Mouse (Mus musculus) Patski (cell line): ENCODE results near the gene Gm17359. TPM values are rescaled to one million over a fixed set of nuclear protein-coding genes. Genes with fewer than 3 reads are reported as not detected.

Experiments
- ATAC-seq: fragments of 100-300 bp; one replicate; pipeline ENCODE4 v1.8.0; 2021
- CTCF ChIA-PET: fragments of 350-600 bp; sonication (Branson Sonifier 250); formaldehyde crosslinking; loops from one replicate; lab custom pipeline; 2022; ENCODE audit warnings: inconsistent platforms; lab: Charles Lee
- POLR2A ChIA-PET: fragments of 350-600 bp; sonication (Branson Sonifier 250); formaldehyde crosslinking; loops from one replicate; lab custom pipeline; 2022; ENCODE audit warnings: antibody characterized with exemption, inconsistent platforms; lab: Charles Lee
- DNase-seq: peaks from one replicate; pipeline ENCODE4 v3.0.0-alpha.2; 2011; ENCODE audit warnings: low read depth, low spot score
- H3K27me3 ChIP-seq: fragments of 371-371 bp; one replicate; pipeline ENCODE4 v1.5.1; 2021
- CTCF ChIP-seq: fragments of 100-300 bp; IDR thresholded peaks from one replicate; pipeline ENCODE4 v1.5.1; 2021
- in situ Hi-C: fragments of 300-500 bp; cut with MboI; formaldehyde crosslinking; loops from 3 replicates; pipeline ENCODE4 v1.11.1; 2018; ENCODE audit warnings: low pct_unique_long_range_greater_than_20kb, mixed read lengths
- polyA plus RNA-seq: library from polyadenylated mRNA; unstranded; gene quantifications from one replicate; pipeline ENCODE4 v1.2.3, GENCODE M21; 2021

The Gm17359 gene
- polyA plus RNA-seq, 1 experiment from 2014 or later: not detected

DNA sequence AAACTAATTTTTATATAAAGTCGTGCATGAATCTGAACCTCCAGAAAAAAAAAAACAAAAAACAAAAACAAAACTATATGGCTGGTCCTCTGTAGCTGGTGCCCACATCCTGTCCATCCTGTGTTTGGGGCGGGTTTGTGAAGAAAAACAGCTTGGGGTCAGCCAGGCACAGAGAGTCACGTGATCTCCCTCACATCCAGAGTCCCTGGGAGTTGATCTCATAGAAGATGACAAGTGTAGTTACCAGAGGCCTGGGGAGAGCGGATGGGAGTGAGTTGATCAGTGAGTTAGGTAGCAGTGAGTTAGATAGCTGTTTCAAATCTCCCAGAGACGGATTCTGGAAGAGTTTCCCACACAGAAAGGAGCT is 74.2 kb downstream of the Gm17359 start:
- no peak for DNase-seq
- in situ Hi-C loops: no loop called here

DNA sequence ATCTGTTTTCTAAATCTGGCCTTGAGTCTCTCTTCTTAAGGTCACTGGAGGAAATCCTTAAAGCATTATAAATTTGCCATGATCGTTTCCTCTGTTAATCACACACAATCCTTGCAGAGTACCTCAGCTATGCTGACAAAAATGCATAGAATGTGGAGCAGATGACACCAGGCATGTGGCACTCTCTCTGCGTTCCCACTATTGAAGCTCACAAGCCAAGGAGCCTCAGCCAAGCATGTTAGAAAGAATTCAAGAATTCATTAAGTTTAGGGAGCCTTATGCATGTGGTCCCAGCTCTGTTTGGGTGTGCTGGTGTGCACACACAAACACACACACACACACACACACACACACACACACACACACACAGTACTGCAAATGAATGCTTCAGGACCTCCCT is 75.2 kb downstream of the Gm17359 start:
- H3K27me3 ChIP-seq: no peaks in the 10 kb centered on the region
- ATAC-seq (peak; percentile 76), DNase-seq (peak; percentile 15)
- CTCF ChIA-PET: interaction anchor here (1.8 kb wide), 1 partner anchor 10 kb away, joined by 11 read pairs; no protein-coding TSS in a partner anchor
- no peak for TF ChIP-seq CTCF
- POLR2A ChIA-PET: interaction anchor here (1.0 to 1.5 kb wide), 2 partner anchors 12 to 20 kb away, joined by 3 read pairs; no protein-coding TSS in a partner anchor
- in situ Hi-C loops: no loop called here

More for the DNA sequence above, 74.2 kb downstream of the Gm17359 start:
- POLR2A ChIA-PET: interaction anchor here (1.0 kb wide), 1 partner anchor 13 kb away, joined by 3 read pairs; no protein-coding TSS in a partner anchor
- ATAC-seq: no peak
- CTCF ChIA-PET: interaction anchor here (1.8 kb wide), 1 partner anchor 9 kb away, joined by 11 read pairs; no protein-coding TSS in a partner anchor
- TF ChIP-seq CTCF: no peak
- H3K27me3 ChIP-seq: no peaks in the 10 kb centered on the region

DNA sequence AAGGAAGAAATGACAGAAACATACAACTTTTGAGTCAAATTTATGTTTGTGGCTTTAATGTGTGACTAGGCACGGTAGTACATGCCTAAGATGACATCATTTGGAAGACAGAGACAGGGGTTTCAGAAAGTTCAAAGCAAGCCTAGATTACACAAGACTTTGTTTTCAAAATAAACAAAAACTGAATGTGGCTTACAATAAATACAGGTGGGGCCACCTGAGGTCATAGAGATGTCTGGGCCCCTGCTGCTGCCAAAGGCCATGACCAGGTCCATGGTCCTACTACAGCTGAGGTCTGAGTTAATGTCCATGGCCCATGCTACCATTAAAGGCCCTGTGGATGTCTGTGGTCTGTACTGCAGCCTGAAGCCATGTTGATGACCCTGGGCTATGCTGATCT is 77.0 kb downstream of the Gm17359 start:
- no peak for ATAC-seq
- no peak for TF ChIP-seq CTCF
- in situ Hi-C loops: no loop called here

DNA sequence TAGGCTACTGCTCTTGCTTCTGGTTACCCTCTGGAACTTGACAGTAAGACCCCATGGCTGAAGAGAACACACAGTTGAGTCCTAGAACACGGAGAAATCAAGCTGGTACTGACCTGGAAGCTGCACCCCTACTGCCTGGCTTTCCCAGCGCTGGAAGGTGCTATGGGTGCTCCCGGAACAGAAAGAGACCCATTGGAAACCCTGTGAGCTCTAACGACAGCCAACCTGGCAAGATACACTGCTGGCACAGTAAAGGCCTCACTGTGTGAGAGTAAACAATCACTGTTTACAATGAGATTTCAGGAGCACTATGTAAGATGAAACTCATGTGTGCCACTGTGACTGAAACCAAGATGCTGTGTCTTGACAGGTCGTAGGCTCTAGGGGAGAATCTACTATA is 78.6 kb downstream of the Gm17359 start:
- no peaks in the 10 kb centered on the region for H3K27me3 ChIP-seq
- in situ Hi-C loops: no loop called here
- ChIA-PET CTCF (no interaction called here), POLR2A (no interaction called here)
- ATAC-seq (no peak), DNase-seq (no peak)
- TF ChIP-seq CTCF: no peak

More for the DNA sequence above, 77.0 kb downstream of the Gm17359 start:
- no peaks in the 10 kb centered on the region for H3K27me3 ChIP-seq
- ChIA-PET CTCF (no interaction called here), POLR2A (interaction anchor here (0.7 to 1.5 kb wide), 2 partner anchors 9 to 18 kb away, joined by 3 to 4 read pairs; no protein-coding TSS in a partner anchor)
- no peak for DNase-seq

DNA sequence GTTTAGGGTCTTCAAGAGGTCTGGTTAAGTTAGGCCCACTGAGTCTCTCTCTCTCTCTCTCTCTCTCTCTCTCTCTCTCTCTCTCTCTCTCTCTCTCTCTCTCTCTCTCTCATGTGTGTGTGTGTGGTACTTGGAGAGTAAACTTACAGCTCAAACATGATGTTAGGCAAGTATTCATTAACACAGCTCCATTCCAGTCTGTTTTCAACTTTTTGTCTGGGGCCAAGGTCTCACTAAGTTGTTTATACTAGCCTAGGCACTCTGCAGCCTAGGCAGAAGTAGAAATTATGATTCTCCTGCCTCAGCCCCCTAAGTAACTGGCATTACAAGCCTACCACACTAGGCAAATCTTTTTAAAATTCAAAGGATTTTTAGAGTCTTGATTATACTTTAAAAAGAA is 79.5 kb downstream of the Gm17359 start:
- TF ChIP-seq CTCF: no peak
- ChIA-PET POLR2A (no interaction called here), CTCF (interaction anchor here (1.1 kb wide), 1 partner anchor 463 kb away, joined by 3 read pairs; no protein-coding TSS in a partner anchor)
- ATAC-seq (no peak), DNase-seq (no peak)
- no peaks in the 10 kb centered on the region for H3K27me3 ChIP-seq
- in situ Hi-C loops: no loop called here

DNA sequence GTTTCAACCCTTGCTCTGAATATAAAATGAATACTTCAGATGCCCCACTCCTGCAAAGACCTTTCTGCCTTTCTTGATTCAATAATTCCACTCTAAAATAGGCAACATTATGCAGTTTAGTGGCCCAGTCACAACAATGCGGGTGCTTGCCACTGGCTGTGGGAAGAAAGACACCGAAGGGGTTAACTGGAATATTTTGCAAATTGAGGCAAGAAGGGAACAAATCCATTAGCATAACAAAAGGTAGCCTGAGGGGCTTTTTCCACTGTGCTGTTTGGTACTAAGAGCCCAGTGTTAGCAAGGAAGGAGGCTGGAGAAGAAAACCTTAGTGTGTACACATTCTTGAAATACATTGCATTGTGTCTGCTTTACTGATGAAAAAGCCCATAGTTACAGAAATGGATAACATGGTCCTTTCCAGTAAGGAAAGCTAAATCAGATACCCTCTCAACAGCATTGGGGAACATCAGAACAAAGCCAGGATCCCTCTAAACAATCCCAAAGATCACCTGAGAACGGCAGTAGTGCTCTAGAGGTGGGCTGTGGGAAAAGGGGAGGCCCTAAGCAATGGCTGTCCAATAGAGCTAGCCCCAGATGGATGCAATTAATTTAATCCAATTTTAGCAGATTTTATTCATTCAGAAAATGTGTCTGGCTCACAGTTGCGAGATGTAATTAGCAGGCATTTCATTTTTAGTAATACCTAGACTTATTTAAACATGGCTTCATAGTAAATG is 80.7 kb downstream of the Gm17359 start:
- no peaks in the 10 kb centered on the region for H3K27me3 ChIP-seq
- ChIA-PET POLR2A (no interaction called here), CTCF (no interaction called here)
- TF ChIP-seq CTCF: no peak
- in situ Hi-C loops: no loop called here
- ATAC-seq: no peak
- no peak for DNase-seq

DNA sequence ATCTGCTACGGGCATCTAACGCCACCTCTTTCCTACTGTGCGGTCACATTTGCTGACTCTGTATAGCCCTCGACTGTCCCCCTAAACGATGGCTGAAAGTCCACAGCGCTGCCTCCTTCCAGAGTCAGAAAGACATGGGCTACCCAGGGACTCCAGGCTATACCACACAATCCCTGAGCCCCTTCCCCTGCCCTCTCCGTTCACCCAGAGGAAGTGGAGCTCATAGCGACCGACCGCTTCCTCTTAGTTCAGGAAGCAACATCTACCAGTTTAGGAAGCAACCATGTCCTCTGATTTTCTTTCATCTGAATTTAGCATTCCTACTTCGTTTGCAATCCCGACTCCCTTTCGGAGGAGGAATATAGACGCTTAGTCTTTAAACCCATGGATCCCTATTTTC is 82.5 kb downstream of the Gm17359 start:
- peaks cover 5% of the 10 kb centered on the region for H3K27me3 ChIP-seq
- POLR2A ChIA-PET: no interaction called here
- no peak for TF ChIP-seq CTCF
- in situ Hi-C loops: no loop called here
- ATAC-seq (no peak), DNase-seq (no peak)
- CTCF ChIA-PET: no interaction called here

DNA sequence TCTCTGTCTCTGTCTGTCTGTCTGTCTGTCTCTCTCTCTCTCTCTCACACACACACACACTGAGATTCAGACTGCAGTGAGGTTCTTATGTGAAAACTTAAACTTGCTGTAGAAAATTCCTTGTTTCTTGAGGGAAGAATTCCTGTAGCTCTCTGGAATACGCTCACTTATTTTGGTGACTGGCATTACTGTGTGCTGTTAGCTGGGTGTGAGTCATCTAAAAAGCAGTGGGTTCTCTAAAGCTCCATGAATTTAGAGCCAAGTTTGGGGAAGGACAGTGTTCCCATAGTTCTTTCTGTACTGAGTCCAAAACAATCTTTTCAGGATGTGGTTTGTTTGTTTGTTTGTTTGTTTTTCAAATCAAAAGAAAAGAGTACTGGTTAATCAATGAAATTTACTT is 89.0 kb downstream of the Gm17359 start:
- CTCF ChIA-PET: interaction anchor here (0.6 to 1.0 kb wide), 4 partner anchors 16 to 207 kb away, joined by 3 read pairs; no protein-coding TSS in a partner anchor
- in situ Hi-C loops: no loop called here
- peak; percentile 27 for DNase-seq
- peaks cover 8% of the 10 kb centered on the region for H3K27me3 ChIP-seq
- TF ChIP-seq CTCF: no peak
- ATAC-seq: peak; percentile 80
- POLR2A ChIA-PET: no interaction called here

DNA sequence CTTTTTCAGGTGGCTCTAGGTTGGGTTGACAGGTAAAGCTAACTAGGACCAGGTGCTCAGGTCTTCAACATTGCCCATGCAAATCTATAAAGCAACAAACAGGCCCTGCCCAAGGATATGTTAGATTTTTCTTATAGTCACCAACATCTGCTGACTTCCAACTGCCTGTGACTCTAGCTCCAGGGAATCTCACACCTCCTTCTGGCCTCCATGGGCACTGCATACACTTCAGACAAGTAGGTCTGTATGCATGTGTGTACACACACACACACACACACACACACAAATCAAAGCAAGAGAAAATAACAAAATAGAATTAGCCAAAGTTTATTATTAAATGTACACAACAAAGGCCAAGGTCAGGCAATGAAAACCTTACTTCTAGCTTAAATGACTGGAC is 97.1 kb downstream of the Gm17359 start:
- in situ Hi-C loops: loop anchor here (5.0 kb wide), 1 partner anchor 211 kb away; no protein-coding TSS in a partner anchor
- no peaks in the 10 kb centered on the region for H3K27me3 ChIP-seq
- no peak for ATAC-seq
- TF ChIP-seq CTCF: peak; percentile 69
- CTCF ChIA-PET: interaction anchor here (0.9 to 4.2 kb wide), 8 partner anchors 10 to 231 kb away, joined by 3 to 14 read pairs (median 4); no protein-coding TSS in a partner anchor
- POLR2A ChIA-PET: no interaction called here
- DNase-seq: no peak

DNA sequence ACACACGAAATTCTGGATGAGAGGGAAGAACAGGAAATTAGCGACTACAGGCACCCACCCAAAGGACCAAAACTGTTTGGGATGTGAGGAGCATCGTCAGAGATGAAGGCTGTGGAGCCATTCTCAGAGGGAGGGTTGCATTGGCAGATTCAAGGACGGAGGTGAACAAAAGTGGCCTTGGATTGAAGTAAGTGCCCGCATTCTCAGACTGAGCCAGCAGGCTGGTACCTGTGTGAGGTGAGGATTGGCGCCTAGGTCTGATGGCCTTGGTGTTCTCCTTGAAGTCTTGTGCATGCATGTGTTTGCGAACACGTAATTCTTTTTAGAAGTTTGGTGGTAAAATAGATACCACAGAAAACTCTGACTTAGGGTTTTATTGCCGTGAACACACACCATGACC is 98.0 kb downstream of the Gm17359 start:
- DNase-seq: no peak
- in situ Hi-C loops: loop anchor here (5.0 kb wide), 1 partner anchor 212 kb away; no protein-coding TSS in a partner anchor
- POLR2A ChIA-PET: no interaction called here

More for the DNA sequence above, 98.0 kb downstream of the Gm17359 start:
- ATAC-seq: no peak
- H3K27me3 ChIP-seq: no peaks in the 10 kb centered on the region
- no peak for TF ChIP-seq CTCF
- CTCF ChIA-PET: interaction anchor here (0.9 to 4.2 kb wide), 4 partner anchors 11 to 216 kb away, joined by 3 to 14 read pairs (median 4); no protein-coding TSS in a partner anchor
